Mouse (Mus musculus) megakaryocyte, embryonic 14.5 days (primary cell): Measurements from ENCODE around the gene Cilp2. TPM values are rescaled to one million over a fixed set of nuclear protein-coding genes. Genes with fewer than 3 reads are reported as not detected.

Source experiments
- H3K27me3 ChIP-seq: replicated peaks from 2 replicates; pipeline ENCODE3; 2012; ENCODE audit warnings: inconsistent platforms
- H3K36me3 ChIP-seq: replicated peaks from 2 replicates; pipeline ENCODE3; 2012; ENCODE audit warnings: low read length, inconsistent platforms, mixed read lengths
- H3K4me1 ChIP-seq: 2 replicates; pipeline ENCODE4 v1.6.1; 2012; ENCODE audit warnings: inconsistent platforms
- H3K4me3 ChIP-seq: replicated peaks from 2 replicates; pipeline ENCODE3; 2012; ENCODE audit warnings: moderate library complexity, mild to moderate bottlenecking, inconsistent platforms
- H3K9me3 ChIP-seq: 2 replicates; pipeline ENCODE4 v1.6.1; 2012; ENCODE audit warnings: inconsistent platforms
- FLI1 ChIP-seq: IDR thresholded peaks from 2 replicates; pipeline ENCODE4 v1.6.1; 2012; ENCODE audit warnings: low read length, inconsistent platforms, mixed read lengths
- GATA1 ChIP-seq: IDR thresholded peaks from 3 replicates; pipeline ENCODE4 v1.6.1; 2012; ENCODE audit warnings: mixed read lengths, low read length, inconsistent platforms, borderline replicate concordance
- polyA plus RNA-seq: library from polyadenylated mRNA; stranded (reverse); fragments of >175 nt; gene quantifications from 2 replicates; pipeline ENCODE4 v1.2.3, GENCODE M21; 2012; ENCODE audit warnings: low replicate concordance; ENCODE audit not compliant: insufficient read depth

The Cilp2 gene
- polyA plus RNA-seq, 1 experiment, result 0.20 TPM

GRCm38 (mm10) chr8:69860807-69861206, 26.7 kb downstream of the Cilp2 start:
- Histone ChIP-seq H3K4me1 (peaks cover 19% of the 10 kb centered on the region), H3K27me3 (peaks cover 33% of the 10 kb centered on the region), H3K4me3 (no peak overlapping the region), H3K9me3 (no peaks in the 10 kb centered on the region), H3K36me3 (no peaks in the 10 kb centered on the region)
- TF ChIP-seq GATA1, result no peak
- no peak for TF ChIP-seq FLI1

GRCm38 (mm10) chr8:69853869-69854268, 33.6 kb downstream of the Cilp2 start:
- Histone ChIP-seq H3K4me1 (peaks cover 26% of the 10 kb centered on the region), H3K4me3 (no peak overlapping the region), H3K9me3 (peaks cover 5% of the 10 kb centered on the region; the same call in 1 of the 2 replicates), H3K27me3 (peaks cover 21% of the 10 kb centered on the region), H3K36me3 (no peaks in the 10 kb centered on the region)
- no peak for TF ChIP-seq GATA1
- no peak for TF ChIP-seq FLI1

- Histone ChIP-seq H3K9me3 (peaks cover 5% of the 10 kb centered on the region; the same call in 1 of the 2 replicates), H3K4me1 (peaks cover 20% of the 10 kb centered on the region), H3K27me3 (peaks cover 22% of the 10 kb centered on the region), H3K36me3 (no peaks in the 10 kb centered on the region), H3K4me3 (peak overlapping the region; percentile 1)
- TF ChIP-seq FLI1 (no peak), GATA1 (no peak)
Measured at GRCm38 (mm10) chr8:69850926-69851506, 36.5 kb downstream of the Cilp2 start.

- H3K36me3 ChIP-seq, result no peaks in the 10 kb centered on the region
- no peak overlapping the region for H3K4me3 ChIP-seq
- peaks cover 20% of the 10 kb centered on the region for H3K27me3 ChIP-seq
- no peak for TF ChIP-seq FLI1
- H3K9me3 ChIP-seq, result peaks cover 5% of the 10 kb centered on the region; the same call in 1 of the 2 replicates
- H3K4me1 ChIP-seq, result peaks cover 23% of the 10 kb centered on the region
Measured at GRCm38 (mm10) chr8:69849899-69850298, 37.6 kb downstream of the Cilp2 start.

- Histone ChIP-seq H3K36me3 (no peaks in the 10 kb centered on the region), H3K4me1 (peaks cover 29% of the 10 kb centered on the region), H3K4me3 (no peak overlapping the region), H3K27me3 (peaks cover 22% of the 10 kb centered on the region), H3K9me3 (peaks cover 5% of the 10 kb centered on the region; the same call in 1 of the 2 replicates)
- TF ChIP-seq FLI1, result no peak
- TF ChIP-seq GATA1, result no peak
Measured at GRCm38 (mm10) chr8:69848951-69849350, 38.5 kb downstream of the Cilp2 start.

- Histone ChIP-seq H3K4me1 (peaks cover 29% of the 10 kb centered on the region), H3K27me3 (peaks cover 22% of the 10 kb centered on the region), H3K9me3 (peaks cover 5% of the 10 kb centered on the region; the same call in 1 of the 2 replicates), H3K4me3 (no peak overlapping the region), H3K36me3 (no peaks in the 10 kb centered on the region)
- TF ChIP-seq FLI1 (no peak), GATA1 (no peak)
Measured at GRCm38 (mm10) chr8:69847167-69848065, 40.1 kb downstream of the Cilp2 start.

- no peak for TF ChIP-seq FLI1
- no peak for TF ChIP-seq GATA1
- Histone ChIP-seq H3K36me3 (no peaks in the 10 kb centered on the region), H3K9me3 (no peaks in the 10 kb centered on the region), H3K27me3 (peaks cover 41% of the 10 kb centered on the region), H3K4me1 (peaks cover 16% of the 10 kb centered on the region), H3K4me3 (no peak overlapping the region)
Measured at GRCm38 (mm10) chr8:69837057-69837682, 50.3 kb downstream of the Cilp2 start.

- Histone ChIP-seq H3K9me3 (no peaks in the 10 kb centered on the region), H3K4me1 (peaks cover 22% of the 10 kb centered on the region), H3K36me3 (no peaks in the 10 kb centered on the region), H3K27me3 (peaks cover 36% of the 10 kb centered on the region), H3K4me3 (peak within 1 kb of the TSS; percentile 93)
- TF ChIP-seq GATA1, result no peak
- TF ChIP-seq FLI1, result no peak
Measured at GRCm38 (mm10) chr8:69832298-69832853, 55.1 kb downstream of the Cilp2 start, which contains the start of gene Pbx4. Gene Pbx4 (plus strand): TSS chr8:69832491.

Other genes with a start within 250 kb of the Cilp2 start
- gene Zfp964, start 233.2 kb downstream of the Cilp2 start, polyA plus RNA-seq, result not detected in 2 replicates
- gene Zfp869, start 177.0 kb downstream of the Cilp2 start, polyA plus RNA-seq, result 0.32 TPM in 1 of 2 replicates, not detected in the other
- 0.22 TPM in 1 of 2 replicates, not detected in the other for gene Zfp963, start 137.7 kb downstream of the Cilp2 start, polyA plus RNA-seq
- gene Gm20422, start 112.8 kb downstream of the Cilp2 start, polyA plus RNA-seq, result not detected in 2 replicates
- gene Atp13a1, start 96.5 kb downstream of the Cilp2 start, polyA plus RNA-seq, result 21.5 and 34.8 TPM in 2 replicates
- gene Zfp866, start 96.5 kb downstream of the Cilp2 start, polyA plus RNA-seq, result not detected in 2 replicates
- gene Gmip, start 79.0 kb downstream of the Cilp2 start, polyA plus RNA-seq, result 7.0 and 14.6 TPM in 2 replicates
- 0.08 TPM in 1 of 2 replicates, not detected in the other for gene Lpar2, start 65.3 kb downstream of the Cilp2 start, polyA plus RNA-seq
- gene Pbx4, start 55.2 kb downstream of the Cilp2 start, polyA plus RNA-seq, result 1.7 TPM in 1 of 2 replicates, not detected in the other
- gene Tssk6, start 14.5 kb upstream of the Cilp2 start, polyA plus RNA-seq, result 1.3 and 5.3 TPM in 2 replicates
- 31.7 and 195 TPM in 2 replicates for gene Ndufa13, start 14.9 kb upstream of the Cilp2 start, polyA plus RNA-seq
- 4.7 and 13.7 TPM in 2 replicates for gene Yjefn3, start 15.0 kb upstream of the Cilp2 start, polyA plus RNA-seq
- gene Gatad2a, start 108.7 kb upstream of the Cilp2 start, polyA plus RNA-seq, result 83.9 and 88.5 TPM in 2 replicates
- gene Mau2, start 155.0 kb upstream of the Cilp2 start, polyA plus RNA-seq, result 6.5 and 11.5 TPM in 2 replicates
- gene Sugp1, start 155.1 kb upstream of the Cilp2 start, polyA plus RNA-seq, result 38.9 and 42.3 TPM in 2 replicates
- 0.34 TPM in 1 of 2 replicates, not detected in the other for gene Tm6sf2, start 185.2 kb upstream of the Cilp2 start, polyA plus RNA-seq
- not detected in 2 replicates for gene Hapln4, start 195.8 kb upstream of the Cilp2 start, polyA plus RNA-seq
- not detected in 2 replicates for gene Ncan, start 233.2 kb upstream of the Cilp2 start, polyA plus RNA-seq
- 14.3 TPM in 1 of 2 replicates, not detected in the other for gene Nr2c2ap, start 243.6 kb upstream of the Cilp2 start, polyA plus RNA-seq